Mouse (Mus musculus) cerebral cortex, adult 2 months (tissue): ENCODE results near the gene Hectd1.

ENCODE experiments used
- whole genome bisulfite sequencing: fragments of 180-500 bp; shearing (Covaris S2); methylation state at CpG from one replicate; pipeline ENCODE4 v1.1.7; 2018; 5-methylcytosine and 5-hydroxymethylcytosine counted together

Gene Hectd1

DNA sequence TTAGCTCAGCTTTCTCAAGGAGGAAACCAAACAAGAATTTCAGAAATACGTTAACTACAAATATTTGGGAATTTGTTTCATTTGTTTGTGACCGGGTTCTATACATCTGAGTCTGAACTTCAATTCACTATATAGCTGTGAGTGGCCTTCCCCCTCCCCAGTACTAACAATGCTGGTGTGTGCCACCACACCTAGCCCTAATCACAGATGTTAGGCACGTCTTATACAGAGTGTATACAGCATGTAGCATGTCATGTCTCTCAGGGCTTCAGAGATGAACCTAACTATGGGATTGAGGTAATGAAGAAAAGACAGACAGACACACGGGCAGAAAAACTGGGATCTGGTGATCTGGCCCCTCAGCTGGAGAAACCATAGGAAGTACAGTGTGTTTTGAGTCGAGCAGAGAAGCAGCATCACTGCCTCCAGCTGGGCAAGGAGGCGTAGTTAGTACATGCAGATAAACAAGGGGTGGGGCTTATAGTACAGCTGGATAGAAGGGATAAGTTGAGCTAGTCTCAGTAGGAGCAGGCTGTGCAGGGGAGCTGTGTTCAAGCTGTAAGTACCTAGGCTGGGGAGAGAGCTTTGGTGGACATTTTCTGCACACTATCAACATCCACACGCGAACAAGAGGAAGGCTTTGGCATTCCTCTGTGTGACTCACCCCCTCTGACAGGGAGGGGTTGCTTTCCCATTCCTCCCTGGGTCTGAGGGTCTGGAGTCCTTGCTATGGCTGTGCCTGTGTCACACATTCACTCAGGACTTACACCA lies 129.5 kb downstream of the Hectd1 start:
- 58% methylated on average over 8 of the region's 8 CpGs for WGBS

DNA sequence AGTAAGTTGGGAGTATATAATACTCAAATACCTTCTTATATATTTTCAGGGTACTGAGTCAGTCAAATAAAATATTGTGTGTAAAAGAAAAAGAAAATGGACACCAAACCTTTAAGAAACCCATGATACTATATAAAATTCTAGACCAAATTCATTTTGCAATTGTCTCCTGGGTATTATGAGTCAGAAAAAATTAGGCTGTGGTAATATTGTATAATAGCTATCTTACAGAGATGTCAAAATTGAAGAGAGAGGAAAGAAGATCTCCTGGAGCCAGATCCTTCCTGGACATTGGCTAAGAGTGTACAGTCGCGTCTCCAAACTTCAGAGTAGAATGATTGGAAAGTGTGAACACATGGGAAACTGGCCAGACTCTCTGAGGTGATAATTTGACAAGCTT lies 133.2 kb downstream of the Hectd1 start:
- 83% methylated on average over 2 of the region's 2 CpGs for WGBS

DNA sequence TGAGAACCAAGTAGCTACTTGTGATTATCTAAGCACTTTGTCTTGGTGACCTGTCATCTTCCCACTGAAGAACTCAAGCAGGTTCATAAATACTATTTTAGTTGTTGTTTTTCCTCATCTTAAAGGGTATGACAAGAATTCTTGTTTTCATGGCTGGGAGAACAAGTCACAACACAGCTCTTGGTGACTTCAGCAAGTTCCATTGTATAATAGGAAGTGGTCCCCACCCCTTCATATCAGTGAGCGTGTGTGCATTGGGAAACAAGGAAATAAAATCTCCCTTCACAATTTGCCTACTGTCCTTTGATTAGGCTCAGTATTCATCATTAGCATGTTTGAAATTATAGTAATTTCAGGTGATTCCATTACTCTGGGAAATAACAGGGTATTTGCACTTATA lies 134.4 kb downstream of the Hectd1 start:
- 85% methylated on average over 1 of the region's 1 CpGs for WGBS
